30 mouse cellular contexts compared by ENCODE assay signal in the genomic region with DNA sequence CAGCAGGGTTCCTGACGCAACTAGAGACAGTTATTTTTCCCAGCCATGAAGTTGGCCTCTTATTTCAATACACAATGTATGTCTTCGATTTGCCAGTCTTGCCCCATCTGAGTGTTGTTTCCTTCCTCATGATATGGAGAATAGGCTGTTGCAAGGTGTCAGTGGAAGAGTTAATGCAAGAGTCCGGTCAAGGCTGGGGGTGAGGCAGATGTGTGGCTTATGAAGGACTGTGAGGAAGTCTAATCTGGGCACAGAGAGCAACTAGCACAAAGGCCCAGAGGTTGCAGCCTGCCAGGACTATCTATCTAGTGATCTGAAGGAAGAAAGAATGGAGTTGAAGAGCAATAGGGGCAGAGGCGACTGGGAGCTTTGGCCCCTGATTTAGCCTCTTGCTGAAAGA. TPM values are rescaled to one million over a fixed set of nuclear protein-coding genes. Genes with fewer than 3 reads are reported as not detected.
"Had no signal": no experiment of that assay in that cellular context is flagged by ENCODE, and none has a peak within 500 bp of the region (broad histone marks: within the 10 kb centered on the region; RNA-seq: fewer than 3 reads in every experiment).

No protein-coding gene starts in this region.

- H3K9me3 ChIP-seq: kidney, embryonic 15.5 days; lung, embryonic 15.5 days; megakaryocyte, embryonic 14.5 days; midbrain, embryonic 10.5 days; midbrain, embryonic 13.5 days; neural tube, embryonic 13.5 days; stomach, embryonic 15.5 days had no signal

- ATAC-seq: midbrain, embryonic 13.5 days; midbrain, embryonic 16.5 days had no signal

- H3K4me1 ChIP-seq: kidney, embryonic 15.5 days; lung, embryonic 15.5 days; megakaryocyte, embryonic 14.5 days; midbrain, embryonic 10.5 days; midbrain, embryonic 13.5 days; neural tube, embryonic 13.5 days; stomach, embryonic 15.5 days had no signal

- H3K27ac ChIP-seq: kidney, embryonic 15.5 days; left cerebral cortex, adult 2 months; liver, embryonic 14.5 days; lung, embryonic 15.5 days; midbrain, embryonic 10.5 days; midbrain, embryonic 13.5 days; neural tube, embryonic 13.5 days; stomach, embryonic 15.5 days had no signal

- H3K27me3 ChIP-seq: lung, embryonic 15.5 days; midbrain, embryonic 13.5 days; neural tube, embryonic 13.5 days; stomach, embryonic 15.5 days had no signal

- H3K9ac ChIP-seq: kidney, embryonic 15.5 days; liver, embryonic 14.5 days; lung, embryonic 15.5 days; midbrain, embryonic 13.5 days; neural tube, embryonic 13.5 days; stomach, embryonic 15.5 days had no signal

- DNase-seq: kidney, adult 8-10 months; kidney, postnatal 10 days; kidney, postnatal 36 days; layer of hippocampus, postnatal 36 days; lung, adult 18-20 months; lung, postnatal 10 days; lung, postnatal 4 days; retina, postnatal 1 day; right cerebral cortex, postnatal 25 days; spleen, adult 18-20 months; thymus, postnatal 25 days had no signal

- H3K36me3 ChIP-seq: kidney, embryonic 15.5 days; lung, embryonic 15.5 days; midbrain, embryonic 10.5 days; midbrain, embryonic 13.5 days; neural tube, embryonic 13.5 days; stomach, embryonic 15.5 days had no signal

- H3K4me3 ChIP-seq: kidney, embryonic 15.5 days; left cerebral cortex, adult 2 months; lung, embryonic 15.5 days; midbrain, embryonic 10.5 days; midbrain, embryonic 13.5 days; myocyte; neural tube, embryonic 13.5 days; stomach, embryonic 15.5 days had no signal

- H3K4me2 ChIP-seq: kidney, embryonic 15.5 days; liver, embryonic 11.5 days; lung, embryonic 15.5 days; midbrain, embryonic 13.5 days; neural tube, embryonic 13.5 days; stomach, embryonic 15.5 days had no signal

RNA-seq across cellular contexts. Expression of a gene that starts 14.4 kb away (rescaled TPM):
- total RNA-seq: layer of hippocampus, adult 8-10 months; layer of hippocampus, postnatal 10 days; layer of hippocampus, postnatal 36 days; left cerebral cortex, adult 2 months; left cerebral cortex, postnatal 10 days; left cerebral cortex, postnatal 36 days; monocyte, adult 5-6 weeks; neutrophil, adult 5-6 weeks had no signal
- polyA plus RNA-seq: kidney, embryonic 15.5 days; limb, embryonic 11.5 days; midbrain, embryonic 10.5 days; midbrain, embryonic 13.5 days; midbrain, embryonic 16.5 days; neural tube, embryonic 13.5 days had no signal
